Comparison of ENCODE assay signal across 8 mouse cellular contexts in genomic region chr2:27818656-27819055, GRCm38 (mm10).
DNase-seq lines count a peak whose midpoint lies in the region; ATAC-seq and TF ChIP-seq lines count a peak whose summit lies in the region.

No protein-coding gene starts in this region.

- H3K9me3 ChIP-seq in heart, embryonic 13.5 days = no peaks in the 10 kb centered on the region
- H3K9me3 ChIP-seq in heart, embryonic 11.5 days (replicated peaks; ENCODE audit: control insufficient read depth, low read length) = no peaks in the 10 kb centered on the region; the same call in 1 of the 2 replicates
- no peaks in the 10 kb centered on the region for H3K9me3 ChIP-seq in limb, embryonic 14.5 days (ENCODE audit: control insufficient read depth, low read length)

- TF ChIP-seq CTCF in layer of hippocampus, adult 2 months (conservative IDR thresholded peaks at IDR 0.05) = no peak

- H3K27me3 ChIP-seq in heart, embryonic 13.5 days (replicated peaks) = no peaks in the 10 kb centered on the region
- H3K27me3 ChIP-seq in heart, embryonic 11.5 days (ENCODE audit: control insufficient read depth, insufficient read depth, low read length) = no peaks in the 10 kb centered on the region
- no peaks in the 10 kb centered on the region for H3K27me3 ChIP-seq in limb, embryonic 14.5 days (ENCODE audit: control insufficient read depth, insufficient read depth, low read length)

- no peak overlapping the region for H3K4me3 ChIP-seq in heart, embryonic 13.5 days
- H3K4me3 ChIP-seq in heart, embryonic 11.5 days (ENCODE audit: low read depth, low read length) = no peak overlapping the region
- no peak overlapping the region for H3K4me3 ChIP-seq in limb, embryonic 14.5 days (replicated peaks; ENCODE audit: low read length)
- no peak overlapping the region for H3K4me3 ChIP-seq in layer of hippocampus, adult 2 months

- H3K4me1 ChIP-seq in heart, embryonic 13.5 days = peaks cover 19% of the 10 kb centered on the region
- peaks cover 5% of the 10 kb centered on the region for H3K4me1 ChIP-seq in heart, embryonic 11.5 days (ENCODE audit: control insufficient read depth, insufficient read depth, low read length)
- peaks cover 23% of the 10 kb centered on the region for H3K4me1 ChIP-seq in limb, embryonic 14.5 days (ENCODE audit: control insufficient read depth, insufficient read depth, low read length)

- peak overlapping the region; percentile 59 for H3K27ac ChIP-seq in heart, embryonic 13.5 days (replicated peaks)
- H3K27ac ChIP-seq in heart, embryonic 11.5 days (ENCODE audit: low read depth, low read length) = no peak overlapping the region
- peak overlapping the region; percentile 69 for H3K27ac ChIP-seq in limb, embryonic 14.5 days (replicated peaks; ENCODE audit: low read depth, low read length)
- H3K27ac ChIP-seq in layer of hippocampus, adult 2 months = no peak overlapping the region

- no peak overlapping the region for H3K4me2 ChIP-seq in heart, embryonic 13.5 days
- H3K4me2 ChIP-seq in heart, embryonic 11.5 days = no peak overlapping the region
- H3K4me2 ChIP-seq in limb, embryonic 14.5 days (replicated peaks; ENCODE audit: low read depth, low read length, severe bottlenecking) = no peak overlapping the region

- DNase-seq in adrenal gland, postnatal 10 days = peak; percentile 56
- peak; percentile 51 for DNase-seq in heart, postnatal 4 days
- peak; percentile 48 for DNase-seq in limb, embryonic 14.5 days (ENCODE audit: low spot score)
- no peak for DNase-seq in layer of hippocampus, adult 2 months (ENCODE audit: low spot score in 2 of 2)
- no peak for DNase-seq in urinary bladder, adult 2 months (ENCODE audit: low spot score)
- no peak for DNase-seq in right cerebral cortex, postnatal 4 days

- TF ChIP-seq POLR2A in limb, embryonic 14.5 days (IDR thresholded peaks at IDR 0.05; ENCODE audit: borderline replicate concordance, extremely low read depth, insufficient read depth, insufficient read length) = no peak

- peak overlapping the region; percentile 37 for H3K9ac ChIP-seq in heart, embryonic 13.5 days
- H3K9ac ChIP-seq in heart, embryonic 11.5 days (ENCODE audit: low read depth, low read length) = no peak overlapping the region
- peak overlapping the region; percentile 17; the same call in 1 of the 2 replicates for H3K9ac ChIP-seq in limb, embryonic 14.5 days (ENCODE audit: low read depth, low read length, severe bottlenecking)

- 37% methylated on average over 4 of the region's 4 CpGs for WGBS in heart, embryonic 13.5 days
- 43% methylated on average over 4 of the region's 4 CpGs for WGBS in heart, embryonic 11.5 days (ENCODE audit: insufficient replicate concordance)
- 42% methylated on average over 4 of the region's 4 CpGs for WGBS in limb, embryonic 14.5 days

- no peak for ATAC-seq in heart, embryonic 13.5 days (ENCODE audit: extremely low read depth, insufficient number of reproducible peaks, low FRiP score, low TSS enrichment)
- no peak for ATAC-seq in heart, embryonic 11.5 days (replicated peaks; ENCODE audit: insufficient number of reproducible peaks, low FRiP score, low TSS enrichment)
- peak; percentile 34; the same call in 1 of the 2 replicates for ATAC-seq in limb, embryonic 14.5 days (ENCODE audit: low FRiP score, low read depth)

- H3K36me3 ChIP-seq in heart, embryonic 13.5 days = no peaks in the 10 kb centered on the region
- H3K36me3 ChIP-seq in heart, embryonic 11.5 days (ENCODE audit: control insufficient read depth, insufficient read depth, low read length) = no peaks in the 10 kb centered on the region
- H3K36me3 ChIP-seq in limb, embryonic 14.5 days (ENCODE audit: control insufficient read depth, insufficient read depth, low read length) = no peaks in the 10 kb centered on the region

Comparison
In these comparisons a context has a peak if more than half of its experiments do, and no peak if none do; other contexts are left out.
1. H3K27ac ChIP-seq: peak in heart, embryonic 13.5 days (single experiment) and limb, embryonic 14.5 days (single experiment); none in heart, embryonic 11.5 days (single experiment) and layer of hippocampus, adult 2 months (single experiment).
2. DNase-seq: peak in adrenal gland, postnatal 10 days (single experiment), heart, postnatal 4 days (single experiment) and limb, embryonic 14.5 days (single experiment); none in layer of hippocampus, adult 2 months (0 of 2), urinary bladder, adult 2 months (single experiment) and right cerebral cortex, postnatal 4 days (single experiment).